Mouse (Mus musculus) heart, embryonic 11.5 days (tissue): ENCODE results near the gene Parp4. TPM values are rescaled to one million over a fixed set of nuclear protein-coding genes. Genes with fewer than 3 reads are reported as not detected.

ENCODE experiments used
- ATAC-seq: fragments of 200-750 bp; cut with Nextera tagmentation; replicated peaks from 2 replicates; pipeline ENCODE4 v1.8.0; 2017; ENCODE audit warnings: moderate library complexity; ENCODE audit not compliant: insufficient number of reproducible peaks, low FRiP score, low TSS enrichment
- H3K27ac ChIP-seq: fragments of 300-500 bp; sonication (generic); 2 replicates; pipeline ENCODE4 v1.5.1; 2014; ENCODE audit warnings: mild to moderate bottlenecking, low read depth, low read length
- H3K27me3 ChIP-seq: fragments of 300-500 bp; sonication (generic); 2 replicates; pipeline ENCODE4 v1.6.1; 2014; ENCODE audit warnings: mild to moderate bottlenecking, low read length, mixed read lengths; ENCODE audit not compliant: control insufficient read depth, insufficient read depth
- H3K36me3 ChIP-seq: fragments of 300-500 bp; sonication (generic); 2 replicates; pipeline ENCODE4 v1.6.1; 2014; ENCODE audit warnings: mild to moderate bottlenecking, low read length, moderate library complexity, mixed read lengths; ENCODE audit not compliant: control insufficient read depth, insufficient read depth
- H3K4me1 ChIP-seq: fragments of 300-500 bp; sonication (generic); 2 replicates; pipeline ENCODE4 v1.6.1; 2014; ENCODE audit warnings: low read length; ENCODE audit not compliant: control insufficient read depth, insufficient read depth
- H3K4me2 ChIP-seq: fragments of 300-500 bp; sonication (generic); 2 replicates; pipeline ENCODE4 v1.6.1; 2014; ENCODE audit warnings: mild to moderate bottlenecking, moderate library complexity
- H3K4me3 ChIP-seq: fragments of 300-500 bp; sonication (generic); 2 replicates; pipeline ENCODE4 v1.5.1; 2014; ENCODE audit warnings: low read depth, low read length
- H3K9ac ChIP-seq: fragments of 300-500 bp; sonication (generic); 2 replicates; pipeline ENCODE4 v1.6.1; 2014; ENCODE audit warnings: mild to moderate bottlenecking, low read depth, low read length, moderate library complexity
- H3K9me3 ChIP-seq: fragments of 300-500 bp; sonication (generic); replicated peaks from 2 replicates; pipeline ENCODE4 v1.6.1; 2016; ENCODE audit warnings: low read length; ENCODE audit not compliant: control insufficient read depth
- WGBS: fragments of 180-500 bp; shearing (Covaris S2); extraction: QIAGEN DNeasy Blood & Tissue Kit; methylation state at CpG from one replicate; pipeline ENCODE4 v1.1.7; 2014; ENCODE audit not compliant: insufficient replicate concordance; 5-methylcytosine and 5-hydroxymethylcytosine counted together
- polyA plus RNA-seq: library from polyadenylated mRNA; unstranded; fragments of >200 nt; fragmentation: Nextera tagmentation; extraction: Ambion mirVana; gene quantifications from 2 replicates; pipeline ENCODE4 v1.2.1, GENCODE M21; 2014

Parp4 gene
- polyA plus RNA-seq, 1 experiment from 2014 or later, result 12.6 TPM

- Histone ChIP-seq H3K9ac (no peak overlapping the region), H3K4me3 (no peak overlapping the region), H3K27ac (no peak overlapping the region), H3K36me3 (peaks cover 17% of the 10 kb centered on the region), H3K4me2 (no peak overlapping the region), H3K27me3 (no peaks in the 10 kb centered on the region), H3K9me3 (no peaks in the 10 kb centered on the region), H3K4me1 (no peaks in the 10 kb centered on the region)
- ATAC-seq, result no peak
- WGBS, result 90% methylated on average over 4 of the region's 4 CpGs
Observed at GRCm38 (mm10) chr14:56626202-56626601, 50.8 kb downstream of the Parp4 start.

GRCm38 (mm10) chr14:56628336-56628735 is 52.9 kb downstream of the Parp4 start:
- Histone ChIP-seq H3K4me1 (no peaks in the 10 kb centered on the region), H3K9ac (no peak overlapping the region), H3K36me3 (peaks cover 17% of the 10 kb centered on the region), H3K4me2 (no peak overlapping the region), H3K27me3 (no peaks in the 10 kb centered on the region), H3K9me3 (no peaks in the 10 kb centered on the region), H3K27ac (no peak overlapping the region), H3K4me3 (no peak overlapping the region)
- ATAC-seq, result no peak
- WGBS, result 81% methylated on average over 3 of the region's 3 CpGs

- no peak for ATAC-seq
- Histone ChIP-seq H3K27ac (no peak overlapping the region), H3K9me3 (no peaks in the 10 kb centered on the region), H3K4me1 (no peaks in the 10 kb centered on the region), H3K4me2 (no peak overlapping the region), H3K36me3 (peaks cover 21% of the 10 kb centered on the region), H3K9ac (no peak overlapping the region), H3K4me3 (no peak overlapping the region), H3K27me3 (no peaks in the 10 kb centered on the region)
- WGBS, result 82% methylated on average over 2 of the region's 2 CpGs
Observed at GRCm38 (mm10) chr14:56631109-56631508, 55.7 kb downstream of the Parp4 start.

- no peak for ATAC-seq
- Histone ChIP-seq H3K36me3 (peaks cover 13% of the 10 kb centered on the region), H3K9me3 (no peaks in the 10 kb centered on the region), H3K4me1 (no peaks in the 10 kb centered on the region), H3K27me3 (no peaks in the 10 kb centered on the region), H3K4me2 (no peak overlapping the region), H3K9ac (no peak overlapping the region), H3K27ac (no peak overlapping the region), H3K4me3 (no peak overlapping the region)
- 61% methylated on average over 7 of the region's 7 CpGs for WGBS
Observed at GRCm38 (mm10) chr14:56647206-56647605, 71.8 kb downstream of the Parp4 start.

- H3K27ac ChIP-seq, result no peak overlapping the region
- no peak overlapping the region for H3K9ac ChIP-seq
- H3K4me2 ChIP-seq, result no peak overlapping the region
- H3K4me1 ChIP-seq, result no peaks in the 10 kb centered on the region
- H3K36me3 ChIP-seq, result peaks cover 26% of the 10 kb centered on the region
- peaks cover 5% of the 10 kb centered on the region for H3K9me3 ChIP-seq
- H3K4me3 ChIP-seq, result no peak overlapping the region
- ATAC-seq, result no peak
- H3K27me3 ChIP-seq, result no peaks in the 10 kb centered on the region
Observed at GRCm38 (mm10) chr14:56649448-56649847, 74.0 kb downstream of the Parp4 start.

GRCm38 (mm10) chr14:56665651-56666050 is 90.2 kb downstream of the Parp4 start:
- no peak overlapping the region for H3K27ac ChIP-seq
- ATAC-seq, result no peak
- H3K4me2 ChIP-seq, result no peak overlapping the region
- H3K9me3 ChIP-seq, result no peaks in the 10 kb centered on the region
- no peaks in the 10 kb centered on the region for H3K36me3 ChIP-seq
- no peaks in the 10 kb centered on the region for H3K27me3 ChIP-seq
- WGBS, result 64% methylated on average over 5 of the region's 5 CpGs
- no peak overlapping the region for H3K4me3 ChIP-seq
- no peak overlapping the region for H3K9ac ChIP-seq
- peaks cover 13% of the 10 kb centered on the region for H3K4me1 ChIP-seq

- no peaks in the 10 kb centered on the region for H3K36me3 ChIP-seq
- H3K4me1 ChIP-seq, result peaks cover 18% of the 10 kb centered on the region
- no peak overlapping the region for H3K27ac ChIP-seq
- no peak overlapping the region for H3K4me3 ChIP-seq
- ATAC-seq, result no peak
- H3K9ac ChIP-seq, result no peak overlapping the region
- no peak overlapping the region for H3K4me2 ChIP-seq
- no peaks in the 10 kb centered on the region for H3K27me3 ChIP-seq
- WGBS, result 80% methylated on average over 3 of the region's 3 CpGs
- no peaks in the 10 kb centered on the region for H3K9me3 ChIP-seq
Observed at GRCm38 (mm10) chr14:56666909-56667308, 91.5 kb downstream of the Parp4 start.

- Histone ChIP-seq H3K9ac (peak within 1 kb of the TSS; percentile 89), H3K27ac (peak within 1 kb of the TSS; percentile 93), H3K36me3 (peaks cover 6% of the 10 kb centered on the region; the same call in 1 of the 2 replicates), H3K4me3 (peak within 1 kb of the TSS; percentile 81), H3K9me3 (no peaks in the 10 kb centered on the region), H3K4me2 (peak within 1 kb of the TSS; percentile 73), H3K27me3 (no peaks in the 10 kb centered on the region), H3K4me1 (peaks cover 18% of the 10 kb centered on the region)
- 0% methylated on average over 70 of the region's 70 CpGs for WGBS
- ATAC-seq, result peak; percentile 100
Observed at GRCm38 (mm10) chr14:56667969-56668802, 92.8 kb downstream of the Parp4 start, which contains the start of gene Mphosph8. TSS of gene Mphosph8 (plus strand) at chr14:56668248.
